Mouse (Mus musculus): ENCODE measurements around the gene Gm11733.
"Not testable (repeated sequence)": the region's sequence is repeated elsewhere in the genome, so short reads cannot be mapped to it uniquely, and the experiment has no call there.

Gm11733 gene

DNA sequence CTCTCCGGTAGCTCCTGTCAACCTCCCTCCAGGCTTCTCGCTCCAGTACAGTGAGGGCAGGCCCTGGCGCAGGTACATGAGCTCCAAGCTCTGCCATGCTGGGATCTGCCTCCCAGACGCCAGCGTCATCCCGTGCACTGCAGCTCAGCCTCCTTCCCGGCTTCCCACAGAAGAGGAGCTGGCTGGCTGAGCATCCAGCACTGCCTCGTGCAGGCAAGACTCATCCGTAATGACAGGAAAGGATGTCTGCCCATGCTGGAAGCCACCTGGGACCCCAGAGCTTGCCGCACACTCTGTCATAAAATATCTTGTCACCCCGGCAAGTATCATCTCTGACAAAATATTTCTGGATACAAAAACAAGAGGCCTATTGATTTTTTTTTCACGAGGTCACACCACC, at the start of gene Gm11733:
TSS of gene Gm11733 (plus strand) at position 171 of the 400 bp plus-strand sequence.
- no peak for DNase-seq (ENCODE audit: low read depth, low spot score)

DNA sequence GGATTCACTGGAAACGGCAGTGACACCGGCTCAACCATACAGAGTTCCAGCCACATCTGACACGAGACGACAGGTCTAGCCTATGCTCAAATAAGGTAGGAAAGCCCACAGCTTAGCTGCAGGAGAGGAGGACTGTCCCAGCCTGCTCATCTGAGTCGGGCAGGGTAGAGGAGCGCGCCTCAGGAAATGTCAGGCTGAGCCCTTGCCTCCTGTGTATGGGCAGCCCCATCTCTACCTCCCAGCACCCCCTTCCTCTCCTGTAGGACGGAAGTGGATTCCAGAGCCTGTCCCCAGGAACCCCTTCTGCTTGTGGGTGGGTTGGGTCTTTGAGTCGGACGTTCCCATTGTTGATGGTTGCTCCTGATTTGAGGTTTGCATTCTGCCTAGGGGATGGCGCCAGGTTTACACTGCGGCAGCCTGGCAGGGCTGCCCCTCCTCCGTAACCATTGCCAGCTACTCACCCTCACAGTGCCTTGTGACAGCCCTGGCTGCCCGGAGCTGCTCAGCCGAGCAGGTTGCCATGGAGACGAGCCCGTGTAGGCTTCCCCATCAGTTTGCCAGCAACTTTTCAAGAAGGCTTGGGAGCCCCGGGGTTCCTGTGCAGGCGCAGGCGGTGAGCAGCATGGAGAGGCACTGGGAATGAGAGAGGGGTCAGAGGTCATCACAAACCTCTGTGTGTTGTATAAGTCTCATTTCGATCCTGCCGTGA, 47.6 kb upstream of the Gm11733 start:
- DNase-seq (ENCODE audit: low read depth, low spot score) = no peak

DNA sequence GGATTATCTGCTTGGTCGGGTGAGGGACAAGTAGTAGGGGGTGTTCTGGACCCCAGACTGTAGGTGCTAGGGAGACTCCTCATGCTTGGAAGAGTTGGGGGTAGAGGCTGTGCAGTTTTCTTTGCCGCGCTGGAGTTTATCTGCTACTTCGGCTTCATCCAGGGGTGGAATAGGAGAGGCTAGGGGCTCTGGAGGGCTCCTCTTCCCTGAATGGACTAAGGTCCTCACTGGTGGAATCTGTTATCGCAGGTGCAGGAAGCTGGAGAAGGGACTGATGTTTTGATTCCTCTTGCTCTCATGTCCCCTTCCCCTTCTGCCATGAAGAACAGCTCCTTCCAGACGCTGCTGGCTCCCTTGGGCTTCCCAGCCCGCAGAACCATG, 47.1 kb upstream of the Gm11733 start:
- DNase-seq (ENCODE audit: low read depth, low spot score) = no peak

DNA sequence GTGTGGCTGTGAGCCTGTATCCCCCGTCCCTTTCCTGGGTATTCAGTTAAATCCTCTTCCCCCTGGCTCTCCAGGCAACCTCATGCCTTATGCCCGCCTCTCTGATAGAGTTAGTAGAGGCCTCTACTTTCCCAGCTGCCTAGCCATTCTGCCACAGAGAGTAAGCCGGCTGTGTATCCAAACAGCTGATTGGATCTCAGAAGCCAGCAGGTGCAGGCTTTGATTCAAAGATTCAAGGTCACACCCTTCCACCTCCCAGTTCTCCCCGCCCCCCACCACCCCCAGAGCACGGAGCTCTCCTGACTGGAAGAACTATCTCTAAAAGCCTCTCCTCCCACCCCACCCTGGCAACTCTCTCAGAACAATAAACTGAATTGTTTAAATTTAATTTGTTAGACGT, 45.8 kb upstream of the Gm11733 start:
- DNase-seq (ENCODE audit: low read depth, low spot score) = no peak

DNA sequence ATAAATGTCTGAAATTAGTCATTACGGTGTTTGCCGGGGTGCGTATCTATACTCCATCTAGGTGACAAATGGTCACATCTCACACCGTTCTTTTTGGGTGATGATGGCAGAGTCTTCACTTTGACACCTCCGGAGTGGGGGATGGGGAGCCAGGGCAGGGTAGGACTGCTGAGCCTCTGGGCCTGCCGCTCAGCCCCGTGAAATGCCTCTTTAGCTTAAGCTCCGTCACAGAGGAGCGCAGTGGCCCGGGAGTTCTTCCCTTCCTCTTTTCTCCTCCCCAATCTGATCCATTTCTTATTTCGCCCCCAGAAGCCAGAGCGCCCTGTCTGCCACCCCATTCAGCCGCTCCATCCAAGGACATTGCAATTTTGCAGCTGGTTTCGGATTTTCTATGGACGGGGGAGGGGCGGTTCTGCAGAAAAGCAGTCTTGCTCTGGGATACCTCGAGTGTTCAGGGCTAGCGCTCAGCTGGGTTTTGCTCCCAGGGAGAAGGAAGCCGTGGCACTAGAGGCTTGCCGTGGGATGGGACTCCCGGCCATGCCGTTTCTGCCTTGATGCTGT, 43.2 kb upstream of the Gm11733 start:
- DNase-seq (ENCODE audit: low read depth, low spot score) = no peak

DNA sequence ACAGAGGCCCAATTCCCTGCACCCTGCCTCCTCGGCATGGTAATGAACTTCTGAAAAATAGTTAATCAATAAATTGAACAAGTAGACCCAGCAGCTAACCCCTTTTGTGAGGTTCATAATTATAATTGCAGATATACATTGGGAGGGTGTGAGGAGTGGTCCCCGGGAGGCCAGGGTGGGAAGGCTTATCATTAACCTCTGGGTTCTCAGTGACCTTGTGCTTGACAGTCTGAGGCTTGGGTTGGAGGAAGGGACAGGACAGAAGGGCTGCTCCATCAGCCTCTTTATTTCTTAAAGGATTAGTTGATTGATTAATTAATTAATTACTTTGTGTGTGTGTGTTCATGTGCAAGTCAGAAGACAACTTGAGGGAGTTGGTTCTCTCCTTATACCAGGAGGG, 40.1 kb upstream of the Gm11733 start:
- DNase-seq (ENCODE audit: low read depth, low spot score) = no peak

DNA sequence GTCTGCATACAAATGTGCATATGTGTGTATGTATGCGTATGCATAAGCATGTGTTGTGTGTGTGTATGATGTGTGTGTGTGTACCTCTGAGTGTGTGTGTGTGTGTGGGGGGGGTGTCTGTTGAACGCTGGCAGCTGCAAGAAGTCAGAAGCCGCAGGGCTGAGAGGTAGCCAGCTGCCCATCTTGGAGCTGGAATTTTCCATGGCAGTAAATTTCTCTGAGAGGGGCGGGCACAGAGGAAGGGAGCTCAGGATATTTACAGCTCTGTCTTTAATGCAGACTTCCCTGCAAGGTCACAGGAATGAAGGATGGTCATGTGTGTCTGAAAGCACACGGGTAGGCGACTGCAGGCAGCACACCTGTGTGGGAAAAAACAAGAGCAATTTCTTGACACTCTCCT, 38.5 kb upstream of the Gm11733 start:
- DNase-seq (ENCODE audit: low read depth, low spot score) = no peak

DNA sequence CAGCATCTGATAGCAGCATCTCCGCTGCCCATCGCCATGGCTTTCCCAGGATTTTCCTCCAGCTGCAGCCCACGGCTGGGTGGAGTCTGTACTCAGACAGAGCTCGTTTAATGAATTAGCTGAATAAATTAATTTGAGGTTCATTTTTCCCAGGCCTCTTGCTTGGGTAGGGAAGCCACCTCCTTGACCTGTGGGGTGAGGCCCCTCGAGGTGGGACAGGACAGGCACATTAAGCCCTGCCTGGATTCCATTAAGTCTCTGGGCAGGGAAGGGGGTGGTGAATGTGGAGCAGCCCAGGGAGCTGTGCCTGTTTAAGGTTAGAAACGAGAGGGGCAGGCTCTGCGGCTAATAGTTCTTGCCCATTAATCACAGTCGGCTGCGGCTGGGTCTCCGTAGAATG, 30.1 kb upstream of the Gm11733 start:
- no peak for DNase-seq (ENCODE audit: low read depth, low spot score)

DNA sequence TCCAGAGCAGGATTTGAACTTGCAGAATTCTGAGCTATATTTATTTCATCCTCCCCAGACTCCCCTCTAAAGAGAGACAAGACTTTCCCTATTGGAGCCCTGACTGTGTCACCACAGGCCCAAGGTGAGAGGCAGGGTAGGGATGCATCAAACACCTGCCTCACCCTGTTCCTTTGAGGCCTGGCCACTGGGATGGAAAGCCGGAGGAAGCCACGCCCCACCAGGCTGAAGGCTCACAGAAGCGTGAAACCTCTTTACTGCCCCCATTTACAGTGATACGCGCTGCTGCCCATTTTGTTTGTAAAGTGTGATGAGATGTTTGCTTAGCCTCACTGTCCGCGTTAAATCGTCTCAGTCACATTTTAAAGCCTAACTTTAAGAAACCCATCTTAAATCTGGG, 25.0 kb upstream of the Gm11733 start:
- no peak for DNase-seq (ENCODE audit: low read depth, low spot score)

DNA sequence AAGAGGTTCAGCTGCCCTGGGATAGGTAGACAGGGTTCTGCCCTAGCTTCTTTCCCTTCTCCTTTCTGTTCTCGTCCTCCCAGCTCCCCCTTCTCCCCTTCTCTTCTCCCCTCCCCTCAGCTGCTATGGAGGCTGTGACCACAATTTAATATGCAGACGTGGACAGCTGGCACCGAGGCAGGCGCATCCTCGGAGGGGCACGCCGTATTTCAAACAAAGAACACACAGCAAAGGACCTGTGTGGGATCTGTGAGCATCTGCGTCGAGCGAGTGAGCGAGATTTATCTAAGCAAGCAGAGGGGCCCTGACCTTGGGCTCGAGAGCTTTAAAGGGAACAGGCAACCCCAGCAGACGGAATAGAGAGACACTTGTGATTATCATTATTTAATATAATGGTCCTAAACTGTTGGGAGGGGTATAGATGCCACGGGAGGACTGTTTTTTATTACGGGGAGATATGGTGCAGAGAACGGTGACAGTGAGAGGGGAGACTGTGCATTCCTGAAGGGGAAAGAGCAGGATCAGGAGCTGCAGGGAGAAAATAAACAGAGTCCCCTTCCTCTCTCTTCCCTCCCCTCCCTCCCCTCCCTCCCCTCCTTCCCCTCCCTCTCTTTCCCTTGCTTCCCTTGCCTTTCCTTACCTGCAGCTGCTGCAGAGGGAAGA, 21.8 kb upstream of the Gm11733 start:
- no peak for DNase-seq (ENCODE audit: low read depth, low spot score)

DNA sequence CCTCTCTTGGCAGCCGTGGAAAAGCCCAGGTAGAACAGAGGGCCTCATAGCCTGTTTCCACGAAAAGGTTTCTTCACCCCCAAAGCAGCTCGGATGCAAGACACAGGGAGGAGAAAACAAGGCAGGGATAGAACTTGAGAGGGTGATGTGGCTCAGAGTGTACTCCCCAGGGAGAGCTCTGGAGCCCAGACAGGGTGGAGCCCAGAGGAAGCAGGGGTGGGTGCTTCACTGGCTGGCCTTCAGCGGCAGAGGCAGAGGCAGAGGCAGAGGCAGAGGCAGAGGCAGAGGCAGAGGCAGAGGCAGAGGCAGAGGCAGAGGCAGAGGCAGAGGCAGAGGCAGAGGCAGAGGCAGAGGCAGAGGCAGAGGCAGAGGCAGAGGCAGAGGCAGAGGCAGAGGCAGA, 20.8 kb upstream of the Gm11733 start:
- not testable (repeated sequence) for DNase-seq (ENCODE audit: low read depth, low spot score)

DNA sequence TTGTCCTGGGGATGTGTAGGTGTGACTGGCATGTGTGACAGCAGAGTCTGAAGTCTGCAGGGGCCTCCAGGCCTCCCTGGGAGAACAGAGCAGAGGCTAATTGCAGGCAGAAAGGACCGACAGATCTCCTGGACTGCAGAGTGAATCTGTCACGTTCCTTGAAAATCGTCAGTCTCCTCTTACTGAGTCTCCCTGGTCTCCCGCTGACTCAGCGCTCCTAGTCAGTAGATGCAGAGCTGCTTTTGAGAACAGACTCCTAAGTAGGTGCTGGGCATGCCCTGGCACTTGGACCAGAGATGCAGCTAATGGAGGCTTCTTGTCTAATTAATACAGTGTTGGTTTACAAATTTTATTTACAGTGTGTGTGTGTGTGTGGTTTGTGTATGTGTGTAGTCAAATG, 17.9 kb upstream of the Gm11733 start:
- DNase-seq (ENCODE audit: low read depth, low spot score) = no peak

DNA sequence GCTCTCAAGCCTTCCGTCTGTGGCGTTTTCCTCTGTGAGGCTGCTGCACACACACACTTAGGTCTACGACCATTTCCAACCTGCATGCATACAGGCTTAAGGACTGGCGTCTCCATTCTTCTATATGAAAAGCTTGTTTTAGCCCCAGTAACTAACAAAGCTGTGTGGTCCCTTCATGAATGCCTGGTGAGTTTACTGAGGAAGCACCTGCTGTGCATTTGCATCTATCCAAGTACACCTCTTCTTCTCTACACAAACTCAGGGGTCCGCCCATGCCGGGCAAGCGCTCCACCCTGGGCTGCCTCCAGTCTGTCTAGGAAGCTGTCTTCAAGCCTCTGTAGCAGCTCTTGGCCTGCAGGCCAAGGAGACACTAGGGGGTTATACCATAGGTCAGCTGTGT, 17.3 kb upstream of the Gm11733 start:
- DNase-seq (ENCODE audit: low read depth, low spot score) = no peak

DNA sequence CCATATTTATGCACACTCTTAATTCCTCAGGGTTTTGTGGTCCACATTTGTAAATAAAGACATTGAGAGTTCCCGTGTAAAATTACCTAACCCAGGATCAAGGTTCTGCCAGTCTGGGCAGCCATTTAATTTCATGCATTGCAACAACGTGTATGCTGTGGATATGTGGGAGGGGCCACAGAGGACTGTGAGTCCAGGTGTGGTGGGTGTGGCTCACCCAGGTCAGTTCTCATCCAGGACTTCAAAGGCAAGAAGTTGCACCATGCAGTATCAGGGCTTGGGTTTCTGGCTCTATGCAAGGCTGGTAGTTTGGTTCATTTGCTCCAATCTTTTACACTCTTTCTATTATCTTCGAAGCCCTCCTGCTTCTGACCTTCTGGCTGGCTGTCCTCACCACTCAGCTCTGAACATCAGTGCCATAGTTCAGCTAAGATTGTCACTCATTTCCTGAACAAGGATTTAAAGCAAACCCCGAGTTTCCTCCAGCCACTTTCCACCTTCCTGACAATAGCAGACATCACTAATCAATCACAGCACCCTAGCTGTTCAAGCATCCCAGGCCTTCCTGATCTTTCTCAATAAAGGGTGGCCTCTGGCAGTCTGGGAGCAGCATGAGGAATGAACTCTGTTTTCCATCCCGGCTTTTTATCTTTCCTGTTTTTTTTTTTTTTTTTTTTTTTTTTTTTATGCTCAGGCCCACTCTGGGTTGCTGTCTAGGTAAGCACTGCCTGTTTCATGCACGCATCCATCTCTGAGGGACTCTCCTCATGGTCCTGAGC, 15.4 kb upstream of the Gm11733 start:
- DNase-seq (ENCODE audit: low read depth, low spot score) = no peak

DNA sequence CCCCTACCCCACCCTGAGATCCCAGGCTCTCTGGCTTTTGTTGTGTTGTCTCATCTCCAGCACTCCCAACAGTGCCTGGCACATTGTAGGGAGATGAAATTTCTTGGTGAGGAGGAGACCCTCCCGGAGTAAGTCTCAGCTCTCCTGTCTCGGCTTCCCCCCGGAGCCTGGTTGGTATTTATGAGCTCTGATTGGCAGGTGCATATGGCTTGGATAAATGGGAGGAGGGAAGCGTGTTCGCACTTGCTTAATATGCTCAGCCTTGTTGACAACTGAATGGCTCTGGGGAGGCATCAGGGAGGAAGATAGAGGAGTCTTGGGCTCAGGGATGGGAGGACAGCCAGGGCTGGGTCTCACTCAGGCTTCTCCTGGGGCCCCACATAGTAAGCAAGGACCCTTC, 14.4 kb upstream of the Gm11733 start:
- no peak for DNase-seq (ENCODE audit: low read depth, low spot score)

DNA sequence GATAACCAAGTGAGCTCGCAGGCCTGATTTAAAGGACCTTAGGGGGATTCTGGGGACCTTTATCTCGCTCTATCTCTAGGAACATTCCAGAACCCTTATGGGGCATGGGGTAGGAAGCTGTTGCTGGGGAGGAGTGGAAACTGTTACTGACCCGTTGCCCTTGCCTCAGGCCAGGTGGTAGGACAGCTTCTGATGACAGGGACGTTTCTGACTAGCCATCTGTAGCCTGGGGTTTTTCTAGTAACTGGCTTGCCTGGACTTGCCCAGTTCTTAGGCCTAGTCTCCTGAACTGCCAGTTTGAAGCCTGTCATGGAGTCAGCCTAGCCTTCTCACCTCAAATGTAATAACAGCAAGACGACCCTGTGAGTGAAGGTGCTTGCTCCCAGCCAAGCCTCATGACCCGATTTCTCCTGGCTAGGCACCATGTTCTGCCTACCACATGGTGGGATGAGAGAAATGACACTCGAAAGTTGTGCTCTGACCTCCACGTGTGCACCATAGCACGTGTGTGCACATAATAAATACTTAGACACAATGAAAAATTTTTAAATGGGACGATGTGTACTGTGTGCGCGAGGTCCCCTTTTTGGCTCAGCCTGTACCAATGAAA, 13.5 kb upstream of the Gm11733 start:
- DNase-seq (ENCODE audit: low read depth, low spot score) = no peak

DNA sequence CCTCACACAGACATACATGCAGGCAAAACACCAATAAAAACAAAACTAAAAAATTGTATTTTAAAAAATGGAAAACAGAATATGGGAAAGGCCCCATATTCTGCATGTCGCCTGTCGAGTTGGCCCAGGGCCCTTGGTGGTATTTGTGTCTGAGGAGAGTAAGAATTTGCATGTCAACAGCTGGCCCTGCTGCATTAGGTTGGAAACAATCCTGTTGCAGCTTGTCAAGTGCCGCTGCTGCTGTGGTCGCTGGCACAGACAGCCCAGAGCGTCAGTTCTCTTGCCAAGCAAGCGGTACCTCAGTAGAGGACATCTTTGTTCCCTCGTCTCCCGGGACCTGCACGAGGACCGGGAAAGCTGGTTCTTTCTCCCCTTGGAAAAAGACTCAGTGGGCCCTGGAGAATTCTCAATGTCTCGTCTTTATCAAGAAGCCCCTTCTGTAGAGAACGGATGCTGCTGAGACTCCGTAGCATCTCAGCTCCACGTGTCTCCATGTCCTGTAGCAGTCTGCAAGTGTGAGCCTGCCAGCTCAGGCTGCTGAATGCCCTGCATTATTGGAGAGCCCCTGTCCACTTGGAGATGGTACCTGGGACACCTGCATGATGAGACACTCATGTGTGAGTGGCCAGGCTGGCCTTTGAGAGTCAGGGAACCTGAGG, 12.4 kb upstream of the Gm11733 start:
- DNase-seq (ENCODE audit: low read depth, low spot score) = no peak

DNA sequence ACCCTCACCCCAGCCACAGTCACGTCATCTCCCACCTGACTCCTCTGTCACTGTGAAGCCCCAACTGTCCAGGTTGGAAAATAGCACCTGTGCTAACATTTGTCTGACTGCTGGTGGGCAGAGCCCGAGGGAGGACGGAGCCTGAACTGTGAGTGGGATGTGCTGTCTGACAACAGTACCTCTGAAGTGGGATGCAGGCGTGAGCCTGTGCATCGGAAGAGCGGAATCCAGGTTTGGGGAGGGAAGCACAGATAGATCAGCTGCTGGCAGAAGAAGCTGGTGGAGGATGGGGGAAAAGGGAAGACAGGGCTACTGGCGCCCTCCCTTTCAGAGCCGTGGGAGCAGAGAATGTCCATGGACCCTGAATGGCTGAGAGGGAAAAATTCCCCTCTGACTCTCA, 11.3 kb upstream of the Gm11733 start:
- no peak for DNase-seq (ENCODE audit: low read depth, low spot score)

DNA sequence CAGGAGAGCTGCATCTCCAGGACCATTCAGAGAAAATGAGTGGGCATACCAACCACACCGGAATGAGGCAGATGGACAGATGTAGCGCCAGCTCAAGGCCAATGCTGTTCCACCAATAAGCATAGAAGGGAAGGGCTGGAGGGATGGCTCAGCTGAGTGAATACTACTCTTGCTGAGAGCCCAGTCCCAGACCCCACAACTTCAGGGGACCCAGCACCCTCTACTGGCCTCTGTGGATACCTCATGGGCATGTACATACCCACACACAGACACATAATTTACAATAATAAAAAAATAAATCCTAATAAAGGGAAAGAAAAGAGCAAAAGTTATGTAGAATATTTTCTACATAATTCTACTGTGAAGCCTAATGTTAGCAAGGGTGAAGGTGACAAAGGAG, 9.0 kb upstream of the Gm11733 start:
- no peak for DNase-seq (ENCODE audit: low read depth, low spot score)

DNA sequence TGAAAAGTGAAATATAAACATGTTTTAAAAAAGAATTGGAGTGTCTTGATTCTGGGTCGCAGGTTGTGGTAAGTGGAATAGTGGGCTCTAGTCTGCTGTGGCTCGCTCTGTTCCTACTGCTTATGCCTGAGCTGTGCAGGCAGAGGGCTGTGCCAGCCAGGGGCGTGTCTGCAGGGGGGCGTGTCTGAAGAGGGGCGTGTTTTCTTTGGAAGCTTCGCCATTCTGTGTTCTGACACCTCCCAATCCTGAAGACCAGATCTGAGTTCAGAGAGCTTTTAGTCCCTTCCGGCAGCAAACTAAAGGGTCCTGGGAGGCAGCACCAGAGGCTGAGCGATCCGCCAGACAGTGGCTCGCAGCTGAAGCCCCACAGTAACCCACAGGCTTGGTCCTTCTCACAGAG, 8.5 kb upstream of the Gm11733 start:
- peak; percentile 43 for DNase-seq (ENCODE audit: low read depth, low spot score)

DNA sequence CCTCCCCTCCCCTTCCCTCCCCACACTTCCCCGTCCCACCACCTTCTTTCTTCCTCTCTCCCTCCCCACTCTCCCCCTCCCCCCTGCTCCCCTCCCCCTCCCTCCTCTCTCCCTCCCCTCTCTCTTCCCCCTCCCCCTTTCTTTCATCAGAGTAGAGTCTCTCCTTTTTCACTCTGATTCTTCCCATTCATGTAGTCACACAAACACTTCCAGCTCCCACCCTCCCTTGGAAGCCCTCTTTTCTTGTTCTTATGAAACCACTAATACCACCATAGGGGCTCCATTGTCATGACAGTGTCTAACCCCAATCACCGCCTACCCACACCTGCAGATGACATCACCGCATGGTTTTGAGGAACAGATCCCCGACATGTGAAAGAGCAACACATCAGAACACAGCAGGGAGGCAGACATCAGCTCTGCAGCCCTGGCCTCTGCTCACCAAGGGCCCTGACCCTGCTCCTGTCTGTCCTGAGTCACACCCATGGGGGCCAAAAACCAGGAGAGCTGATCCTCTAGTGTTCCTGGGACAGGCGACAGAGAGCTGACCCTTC, 7.5 kb upstream of the Gm11733 start:
- no peak for DNase-seq (ENCODE audit: low read depth, low spot score)
